Mouse (Mus musculus): Measurements from ENCODE around the gene Ints1. TPM values are rescaled to one million over a fixed set of nuclear protein-coding genes. Genes with fewer than 3 reads are reported as not detected.

Ints1 gene
- 10 to 100 TPM; 41.8 to 43.8 TPM for total RNA-seq (2021)
- long read RNA-seq, experiment 1, full-length matches to known transcripts: 2 of 13 reads
- long read RNA-seq, experiment 1, partial matches to known transcripts: 9 of 13 reads
- long read RNA-seq, experiment 1, other reads (novel, unspliced or antisense): 2 of 13 reads
- long read RNA-seq, experiment 2, full-length matches to known transcripts: 1 of 14 reads
- long read RNA-seq, experiment 2, partial matches to known transcripts: 10 of 14 reads
- long read RNA-seq, experiment 2, other reads (novel, unspliced or antisense): 3 of 14 reads

DNA sequence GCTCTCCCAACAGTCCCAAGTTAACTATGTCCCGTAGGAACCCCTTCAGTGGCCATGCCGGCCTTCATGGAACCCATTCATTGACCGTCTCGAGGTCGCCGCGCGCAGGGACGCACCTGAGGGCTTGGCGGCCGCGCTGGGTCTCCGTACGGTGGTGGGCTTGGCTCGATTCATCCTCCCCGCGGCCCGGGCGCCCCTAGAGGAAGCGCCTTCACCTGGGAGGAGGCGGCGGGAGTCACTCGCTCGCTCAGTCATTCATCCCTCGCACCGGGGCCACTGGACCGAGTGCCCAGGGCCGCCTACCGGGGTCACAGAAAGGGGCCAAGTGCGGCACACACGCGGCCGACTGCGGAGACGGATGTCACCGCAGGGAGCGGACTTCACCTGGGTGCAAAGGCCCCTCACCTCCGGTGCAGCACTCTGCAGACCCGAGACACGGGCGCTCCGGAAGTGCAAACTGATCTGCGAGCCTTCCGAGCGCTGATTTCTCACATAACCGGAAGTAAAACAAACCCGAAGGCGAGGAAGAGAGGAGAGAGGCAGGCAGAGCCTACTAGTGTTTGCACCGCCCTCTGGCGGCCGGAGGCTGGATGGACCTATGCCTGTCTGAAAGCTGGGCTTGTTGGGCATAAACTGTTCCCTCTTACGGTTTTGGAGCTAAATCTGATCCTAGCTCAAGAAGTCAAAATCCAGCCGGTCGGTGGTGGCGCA, at the start of gene Ints1:
TSS of gene Ints1 (minus strand) at position 459 of the 711 bp plus-strand sequence.
- DNase-seq: peak; percentile 96 to 98
- intact Hi-C loops (cut with DNase I): no loop called here

DNA sequence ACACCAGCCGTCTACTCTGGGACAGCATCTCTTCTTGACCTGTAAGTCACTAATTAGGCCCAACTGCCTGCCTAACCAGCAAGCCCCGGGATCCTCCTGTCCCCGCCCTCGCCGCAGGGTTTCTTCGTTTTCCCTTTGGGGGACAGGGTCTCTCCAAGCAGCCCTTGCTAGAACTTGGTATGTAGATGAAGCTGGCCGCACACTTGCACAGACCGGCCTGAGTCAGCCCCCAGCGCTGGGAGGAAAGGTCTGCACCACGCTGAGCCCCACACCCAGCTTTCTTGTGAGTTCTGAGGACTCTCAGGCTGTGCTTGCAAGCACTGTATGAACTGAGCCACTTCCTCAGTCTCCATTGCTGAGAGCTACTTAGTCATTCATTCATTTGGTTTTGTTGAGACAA, 49.1 kb upstream of the Ints1 start:
- no peak for DNase-seq
- intact Hi-C loops (cut with DNase I): no loop called here

DNA sequence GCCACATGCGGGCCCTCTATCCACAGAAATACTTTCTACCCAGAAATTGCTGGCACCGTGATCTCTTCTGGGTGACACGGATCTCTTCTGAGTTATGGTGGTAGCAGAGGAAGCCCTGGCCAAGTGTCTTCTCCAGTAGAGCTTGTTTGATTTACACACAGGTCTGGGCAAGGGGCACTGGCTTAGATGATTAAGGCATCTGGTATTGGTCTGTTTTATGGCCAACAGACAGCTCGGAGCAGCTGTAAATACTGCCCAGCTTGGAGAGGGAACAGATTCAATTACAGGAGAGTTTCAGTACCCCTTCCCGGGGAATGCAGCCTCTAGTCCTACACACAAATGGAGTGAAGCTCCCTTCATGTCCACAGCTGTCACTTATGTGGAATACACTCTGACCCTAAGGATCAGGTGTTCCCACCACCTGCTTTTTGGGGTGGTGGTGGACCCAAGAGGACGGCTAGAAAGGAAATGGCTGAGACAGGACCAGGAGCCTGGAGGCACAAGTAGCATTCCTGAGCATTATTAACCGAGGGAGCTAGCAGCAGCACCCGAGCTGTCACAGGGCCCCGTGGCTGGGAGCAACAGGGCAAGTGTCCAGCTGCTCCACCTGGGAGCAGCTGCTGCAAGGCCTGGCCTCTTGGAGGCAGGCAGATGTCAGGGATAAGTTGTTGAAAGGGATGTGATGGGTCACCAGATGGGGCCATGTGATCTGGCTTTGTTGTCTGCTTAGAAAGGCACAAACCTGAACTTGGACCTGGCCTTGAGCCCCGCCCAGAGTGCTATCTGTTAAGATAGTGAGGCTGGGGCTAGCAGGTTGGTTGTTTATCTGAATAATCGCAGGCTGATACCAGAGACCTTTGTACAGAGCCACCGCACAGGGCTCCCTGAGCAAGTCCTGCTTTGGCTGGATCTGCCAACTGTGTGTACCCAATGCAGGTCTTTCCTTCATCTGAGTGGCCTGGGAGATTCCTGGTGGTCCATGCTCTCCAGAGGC, 46.3 kb upstream of the Ints1 start:
- DNase-seq: no peak
- intact Hi-C loops (cut with DNase I): no loop called here

DNA sequence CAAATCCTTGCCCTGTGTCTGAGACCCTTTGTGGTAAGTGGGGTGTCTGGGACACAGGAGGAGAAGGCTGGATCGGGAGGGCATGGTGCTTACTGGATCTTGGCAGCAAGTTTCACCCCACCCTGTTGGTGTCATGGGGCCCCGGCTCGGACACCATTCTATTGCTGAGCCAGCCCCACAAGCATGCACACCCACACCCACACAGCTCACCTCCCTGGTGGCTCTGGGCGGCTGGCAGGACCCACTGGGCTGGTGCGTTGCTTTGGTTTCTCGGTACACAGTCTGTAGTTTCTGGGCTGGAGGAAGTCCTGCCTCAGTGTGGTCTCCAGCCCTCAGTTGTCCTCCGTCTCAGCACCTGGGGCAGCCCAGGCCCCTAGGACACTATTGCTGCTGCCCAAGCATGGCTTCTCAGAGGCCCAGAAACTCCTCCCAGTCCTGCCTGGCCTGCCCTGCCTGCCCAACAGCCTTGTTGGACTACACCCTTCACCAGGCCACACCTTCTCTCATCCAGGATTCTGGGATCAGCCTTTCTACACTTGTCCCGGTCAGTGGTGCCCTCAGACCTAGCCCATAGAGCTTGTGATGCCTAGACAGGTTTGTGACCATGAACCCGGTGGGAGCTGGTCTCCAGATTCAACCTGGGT, 44.2 kb upstream of the Ints1 start, which contains the start of gene Tmem184a:
TSS of gene Tmem184a (minus strand) at position 380 of the 644 bp plus-strand sequence.
- intact Hi-C loops (cut with DNase I): loop anchor here (2.0 kb wide), 1 partner anchor 37 kb away; no protein-coding TSS in a partner anchor
- DNase-seq: no peak

DNA sequence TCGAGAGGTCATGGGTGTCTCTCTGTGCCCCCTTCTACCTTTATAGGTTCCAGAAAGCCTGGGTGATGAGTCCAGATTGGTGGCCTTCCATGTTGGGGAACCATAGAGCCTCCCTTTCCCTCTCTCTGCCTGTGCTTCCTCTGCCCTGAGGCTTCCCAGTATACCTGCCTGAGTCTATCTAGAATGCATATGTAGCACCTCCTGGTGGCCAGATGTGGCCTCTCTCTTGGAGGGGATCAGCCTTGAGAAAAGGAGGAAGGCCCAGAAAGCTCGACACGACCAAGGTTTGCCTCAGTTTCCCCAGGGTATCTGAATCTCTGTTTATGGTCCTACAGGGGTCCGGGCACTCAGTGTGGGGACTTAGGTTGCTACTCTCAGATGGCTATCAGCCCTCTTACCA, 43.3 kb upstream of the Ints1 start:
- DNase-seq: peak in 1 of 2 experiments; percentile 57
- intact Hi-C loops (cut with DNase I): loop anchor here (2.0 kb wide), 1 partner anchor 36 kb away; no protein-coding TSS in a partner anchor

DNA sequence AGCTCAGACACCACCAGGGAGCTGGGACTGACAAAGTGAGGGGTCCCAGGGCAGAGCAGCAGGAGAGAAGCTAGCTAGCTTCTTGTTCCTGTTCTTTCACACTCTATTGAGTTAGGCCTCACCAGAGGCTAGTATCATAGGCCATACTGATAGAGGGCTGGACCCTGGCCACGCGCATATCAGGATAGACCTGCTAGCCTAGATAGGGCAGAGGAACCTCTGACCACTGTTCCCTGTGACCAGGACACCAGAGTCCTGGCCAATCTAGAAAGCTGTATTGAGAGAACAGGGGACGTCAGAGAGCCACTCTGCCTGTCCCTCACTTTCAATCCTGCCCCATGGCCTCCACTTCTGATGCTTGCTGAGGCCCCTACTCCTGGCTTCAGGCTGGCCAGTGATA, 42.6 kb upstream of the Ints1 start:
- intact Hi-C loops (cut with DNase I): loop anchor here (2.0 kb wide), 1 partner anchor 35 kb away; no protein-coding TSS in a partner anchor

DNA sequence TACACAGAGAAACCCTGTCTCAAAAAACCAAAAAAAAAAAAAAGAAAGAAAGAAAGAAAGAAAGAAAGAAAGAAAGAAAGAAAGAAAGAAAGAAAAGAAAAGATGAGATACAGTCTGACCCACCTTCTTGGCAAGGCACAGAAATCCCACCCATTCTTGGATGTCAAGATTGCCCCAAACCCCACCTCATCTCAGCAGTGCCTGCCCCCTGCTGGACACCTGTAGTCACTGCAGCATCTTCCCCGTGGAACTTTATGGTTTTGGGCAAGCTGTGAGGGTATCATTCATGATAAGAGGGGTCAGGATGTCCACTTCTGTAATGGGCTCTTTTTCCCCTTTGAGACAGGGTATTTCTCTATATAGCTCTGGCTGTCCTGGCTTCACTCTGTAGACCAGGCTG, 41.8 kb upstream of the Ints1 start:
- intact Hi-C loops (cut with DNase I): loop anchor here (2.0 kb wide), 1 partner anchor 18 kb away; no protein-coding TSS in a partner anchor
- DNase-seq: no peak

More for the DNA sequence above, 42.6 kb upstream of the Ints1 start:
- DNase-seq: no peak

DNA sequence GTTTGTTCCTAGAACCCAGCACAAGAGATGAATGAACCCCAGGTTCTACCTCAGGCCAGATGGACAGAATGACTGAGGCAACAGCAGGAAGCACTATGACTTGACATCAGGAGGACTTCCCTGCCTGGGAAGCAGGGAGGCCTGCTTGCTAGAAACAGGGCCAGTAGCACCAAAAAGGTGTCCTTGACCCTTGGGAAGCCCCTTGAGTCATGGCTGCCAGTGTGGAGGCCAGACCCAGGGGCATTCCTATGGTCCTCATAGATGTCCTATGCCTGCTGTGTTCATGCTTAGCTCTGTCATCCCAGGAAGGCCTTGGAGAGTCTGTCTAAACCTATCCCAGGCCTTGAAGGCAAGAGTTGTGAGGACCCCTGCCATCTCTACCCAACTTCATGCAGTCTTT, 41.0 kb upstream of the Ints1 start:
- intact Hi-C loops (cut with DNase I): loop anchor here (2.0 kb wide), 1 partner anchor 18 kb away; no protein-coding TSS in a partner anchor
- no peak for DNase-seq

DNA sequence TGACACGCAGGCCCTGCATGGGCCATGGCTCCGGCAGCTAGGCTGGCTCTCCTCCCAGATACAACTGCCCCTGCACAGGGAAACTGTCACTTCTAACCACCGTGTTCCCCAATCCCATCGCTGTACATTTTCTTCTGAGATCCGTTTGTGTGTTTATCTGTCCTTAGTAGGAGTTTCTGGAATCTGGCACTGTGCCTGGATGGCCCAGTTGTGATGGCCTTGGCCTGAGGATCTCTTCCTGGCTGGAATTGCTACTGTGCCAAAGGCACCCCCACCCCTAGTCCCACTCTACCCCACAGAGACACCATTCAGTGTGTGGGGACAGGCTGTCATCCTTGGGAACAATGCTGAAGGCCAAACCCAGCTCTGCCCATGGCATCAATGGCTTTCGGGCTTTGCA, 40.5 kb upstream of the Ints1 start:
- no peak for DNase-seq
- intact Hi-C loops (cut with DNase I): loop anchor here (2.0 kb wide), 1 partner anchor 17 kb away; no protein-coding TSS in a partner anchor

DNA sequence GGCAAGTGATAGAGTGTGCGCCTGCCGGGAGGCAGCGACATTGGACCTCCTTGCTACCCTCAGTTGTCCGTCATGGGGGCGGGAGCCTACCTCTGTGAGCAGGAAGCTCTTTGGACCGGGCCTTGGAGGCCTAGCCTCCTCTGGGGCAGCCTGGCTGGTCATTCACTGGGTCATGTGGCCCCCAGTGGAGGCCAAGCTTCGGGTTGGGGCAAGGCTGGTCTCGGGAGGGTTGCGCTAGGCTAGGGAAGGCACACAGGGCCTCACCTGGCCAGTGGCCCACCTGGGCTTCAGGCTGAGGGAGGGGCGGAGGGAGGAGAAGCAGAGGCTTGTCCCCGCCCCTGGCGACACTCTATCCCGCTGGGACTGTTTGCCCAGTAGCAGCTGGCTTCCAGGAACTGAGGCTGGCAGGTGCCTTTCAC, 38.5 kb upstream of the Ints1 start:
- DNase-seq: no peak
- intact Hi-C loops (cut with DNase I): no loop called here

DNA sequence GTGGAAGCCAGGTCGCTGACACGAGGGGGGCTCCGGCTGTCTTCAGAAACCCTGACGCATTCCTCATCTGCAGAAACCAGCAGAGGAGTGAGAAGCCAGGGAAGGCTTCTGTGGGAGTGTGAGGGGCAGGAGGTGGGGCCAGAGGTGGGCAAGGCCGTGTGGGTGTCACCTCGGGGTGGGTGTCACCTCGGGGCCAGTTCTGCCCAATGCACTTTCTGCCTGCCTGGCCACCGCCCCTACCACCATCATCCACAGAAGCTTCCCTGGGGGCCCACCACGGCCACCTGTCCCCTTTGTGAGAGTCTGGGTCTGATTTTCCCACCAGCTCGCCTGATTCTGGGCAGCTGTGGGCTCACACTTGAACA, 37.6 kb upstream of the Ints1 start:
- DNase-seq: no peak
- intact Hi-C loops (cut with DNase I): no loop called here

DNA sequence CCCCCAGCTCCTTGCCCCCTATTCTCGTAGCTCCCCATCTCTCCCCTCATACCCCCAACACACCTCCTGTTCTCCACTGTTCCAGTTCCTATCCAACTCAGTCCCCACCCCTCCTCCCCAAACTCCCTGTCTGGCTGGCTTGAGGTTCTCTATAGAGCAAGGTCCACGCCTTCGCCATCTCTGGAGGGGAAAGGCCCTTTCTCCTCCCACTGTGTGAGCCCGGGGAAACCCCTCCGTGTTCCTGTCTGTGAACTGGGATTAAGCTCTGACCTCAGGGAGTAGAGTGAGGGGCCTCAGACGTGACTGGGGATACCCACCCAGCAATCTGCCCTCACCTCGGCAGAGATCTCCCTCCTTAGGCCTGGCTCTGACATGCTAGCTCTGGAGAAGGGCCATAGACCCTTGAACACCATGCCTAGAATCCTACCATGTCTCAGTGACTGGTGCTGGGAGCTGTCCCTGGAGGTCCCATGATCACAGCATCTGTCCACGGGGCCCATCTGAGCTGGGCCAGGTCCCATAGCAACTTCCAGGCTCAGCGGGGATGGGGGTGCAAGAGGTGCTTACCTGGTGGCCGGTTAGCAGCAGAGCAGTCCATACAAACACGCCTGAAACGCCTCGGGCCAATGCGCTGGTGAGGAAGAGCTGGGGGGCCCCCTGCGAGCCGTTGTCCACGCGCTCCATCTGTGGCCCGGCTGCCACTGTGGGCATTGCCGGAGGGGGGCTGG, 37.1 kb upstream of the Ints1 start:
- DNase-seq: no peak

DNA sequence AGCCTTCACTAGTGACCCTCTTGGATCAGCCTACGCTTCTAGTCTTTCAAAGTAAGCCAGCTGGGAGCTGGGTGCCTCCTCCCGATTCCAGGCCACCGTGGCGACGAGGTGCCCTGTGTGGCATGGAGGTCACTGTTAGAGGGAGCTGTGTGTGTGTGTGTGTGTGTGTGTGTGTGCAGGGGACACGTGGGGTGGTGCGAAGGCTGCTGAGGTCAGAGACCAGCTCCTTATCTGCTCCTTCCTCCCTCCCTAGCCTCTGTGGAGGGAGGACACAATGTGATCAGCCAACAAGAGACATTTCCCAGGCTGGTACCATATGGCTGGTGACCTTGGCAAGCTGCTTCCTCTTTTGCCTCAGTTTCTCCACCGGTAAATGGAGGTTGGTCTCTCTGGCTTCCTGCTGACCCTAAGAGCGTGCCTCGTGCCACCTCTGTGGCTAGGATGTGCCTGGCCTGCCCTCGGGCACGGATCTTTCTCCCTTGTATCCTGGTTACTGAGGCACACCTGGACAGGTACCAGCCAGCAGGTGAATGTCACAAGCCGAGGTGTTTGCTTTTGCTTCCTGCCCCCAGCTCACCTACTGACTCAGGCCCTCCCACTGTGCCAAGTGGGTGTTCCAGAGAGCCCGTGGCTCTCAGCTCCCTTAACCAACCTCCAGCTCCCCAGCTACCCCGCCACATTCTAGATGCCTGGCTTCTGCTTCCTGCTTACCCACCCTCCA, 36.4 kb upstream of the Ints1 start:
- intact Hi-C loops (cut with DNase I): no loop called here
- no peak for DNase-seq

More for the DNA sequence above, 37.1 kb upstream of the Ints1 start:
- intact Hi-C loops (cut with DNase I): no loop called here

DNA sequence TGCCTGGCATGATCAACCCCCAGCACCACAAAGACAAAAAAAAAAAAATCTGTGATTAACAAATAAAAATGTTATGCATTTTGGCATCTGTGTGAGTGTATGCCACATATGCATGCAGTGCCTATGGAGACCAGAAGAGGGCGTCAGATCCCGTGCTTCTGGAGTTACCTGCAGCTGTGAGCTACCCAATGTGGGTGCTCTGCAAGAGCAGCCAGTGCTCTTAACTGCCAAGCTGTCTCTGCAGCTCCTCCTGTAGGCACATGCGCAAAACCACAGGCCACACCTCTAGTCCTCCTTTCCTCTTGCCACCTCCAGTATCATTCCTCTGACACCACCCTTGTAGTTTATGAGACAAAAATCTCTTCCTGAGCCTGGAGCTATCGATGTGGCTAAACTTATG, 33.9 kb upstream of the Ints1 start:
- intact Hi-C loops (cut with DNase I): no loop called here

DNA sequence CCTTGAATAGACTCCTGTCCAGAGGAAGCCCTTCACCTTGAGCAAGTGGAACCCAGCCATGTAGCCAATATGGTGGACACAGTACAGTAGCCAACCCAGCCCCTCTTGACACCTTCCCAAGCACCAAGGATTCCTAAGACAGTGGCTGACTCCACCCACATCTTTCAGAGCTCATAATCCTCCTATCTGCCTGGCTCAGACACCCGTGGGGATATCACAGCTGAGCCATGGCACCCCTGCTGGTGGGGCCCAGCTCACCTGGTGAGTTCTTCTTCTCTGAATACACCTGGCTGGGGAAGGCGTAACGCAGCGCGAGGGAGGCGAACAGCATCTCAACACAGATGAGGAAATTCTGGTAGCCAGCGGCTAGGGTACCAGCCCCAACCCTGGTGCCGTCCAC, 30.4 kb upstream of the Ints1 start:
- intact Hi-C loops (cut with DNase I): no loop called here

More for the DNA sequence above, 33.9 kb upstream of the Ints1 start:
- no peak for DNase-seq

DNA sequence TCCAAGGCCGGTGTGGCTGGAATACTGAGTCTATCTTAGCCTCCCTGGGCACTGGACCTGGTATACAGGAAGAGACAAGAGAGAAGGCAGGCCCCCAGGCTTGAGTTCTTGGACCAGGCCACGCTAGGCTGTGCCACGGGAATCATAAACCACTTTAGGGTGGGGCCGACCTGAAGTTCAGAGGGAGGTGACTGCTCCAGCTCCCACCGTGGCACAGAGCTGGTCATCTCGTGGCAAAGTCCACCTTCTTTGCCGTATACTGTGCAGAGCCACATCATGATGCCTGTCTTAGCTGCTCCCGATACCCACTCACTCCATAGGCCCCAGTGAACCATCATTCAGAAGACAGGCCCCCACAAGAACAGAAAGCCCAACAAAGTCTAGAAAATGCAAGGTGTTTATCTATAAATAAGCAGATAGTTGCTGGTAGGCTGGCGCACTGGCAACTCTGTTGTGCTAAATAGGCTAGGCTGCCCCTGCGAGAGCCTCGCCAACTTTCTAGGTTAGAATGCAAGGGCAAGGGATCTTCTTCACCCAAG, 29.2 kb upstream of the Ints1 start:
- no peak for DNase-seq
- intact Hi-C loops (cut with DNase I): no loop called here

More for the DNA sequence above, 30.4 kb upstream of the Ints1 start:
- no peak for DNase-seq

DNA sequence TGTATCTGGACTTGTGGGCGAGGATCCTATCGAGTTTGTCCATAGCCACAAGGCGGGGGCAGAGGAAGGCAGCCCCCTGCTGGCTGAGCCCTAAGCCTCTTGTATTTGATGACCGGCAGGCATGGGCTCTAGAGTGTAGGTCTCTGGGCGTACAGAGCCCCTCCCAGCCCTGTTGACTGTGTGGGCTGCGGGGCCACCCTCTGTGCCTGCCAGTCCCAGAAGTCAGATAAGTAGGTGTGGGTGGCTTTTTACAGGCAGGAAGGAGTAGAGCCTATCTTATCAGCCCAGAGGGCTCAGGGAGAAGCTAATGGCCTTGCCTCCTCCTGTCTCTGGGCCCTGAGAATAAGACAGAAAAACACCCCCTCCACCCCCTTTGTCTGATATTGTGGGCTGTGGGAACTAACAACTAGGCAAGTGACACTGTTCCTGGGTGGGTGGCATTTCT, 28.7 kb upstream of the Ints1 start:
- DNase-seq: no peak
- intact Hi-C loops (cut with DNase I): no loop called here

DNA sequence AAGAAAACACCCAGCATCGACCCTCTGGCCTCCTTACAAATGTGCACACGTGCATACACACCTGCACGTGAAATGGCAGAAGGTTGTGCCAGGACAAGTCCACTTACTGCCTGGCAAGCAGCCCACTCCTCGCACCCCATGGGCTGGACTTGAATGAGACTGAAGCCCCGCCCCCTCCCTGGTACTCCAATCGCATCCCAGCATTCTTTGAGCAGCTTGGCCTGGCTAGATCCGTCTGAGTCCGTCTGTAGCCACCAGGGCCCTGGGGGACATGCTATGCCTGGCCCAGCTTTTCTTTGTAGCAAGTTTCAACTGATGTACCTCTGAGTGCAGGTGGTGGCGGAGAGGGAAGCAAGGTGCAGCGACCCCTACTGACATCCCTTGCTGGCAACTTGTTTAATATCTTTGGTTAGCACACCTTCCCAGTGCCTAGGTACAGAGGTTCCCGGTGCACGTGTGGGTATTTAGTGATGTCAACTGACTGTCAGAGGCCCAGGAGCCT, 28.2 kb upstream of the Ints1 start:
- intact Hi-C loops (cut with DNase I): no loop called here

More for the DNA sequence above, 28.2 kb upstream of the Ints1 start:
- DNase-seq: peak; percentile 53 to 70

Data from heart, postnatal 14 days (tissue).